Mouse (Mus musculus) urinary bladder, adult 18-20 months (tissue): ENCODE results near the gene Iah1.

ENCODE experiments used
- DNase-seq, 2 experiments: peaks; one replicate each; pipeline ENCODE4 v3.0.0; 2022; ENCODE audit warnings: low spot score in 2 of 2, mixed read lengths in 2 of 2

The Iah1 gene

DNA sequence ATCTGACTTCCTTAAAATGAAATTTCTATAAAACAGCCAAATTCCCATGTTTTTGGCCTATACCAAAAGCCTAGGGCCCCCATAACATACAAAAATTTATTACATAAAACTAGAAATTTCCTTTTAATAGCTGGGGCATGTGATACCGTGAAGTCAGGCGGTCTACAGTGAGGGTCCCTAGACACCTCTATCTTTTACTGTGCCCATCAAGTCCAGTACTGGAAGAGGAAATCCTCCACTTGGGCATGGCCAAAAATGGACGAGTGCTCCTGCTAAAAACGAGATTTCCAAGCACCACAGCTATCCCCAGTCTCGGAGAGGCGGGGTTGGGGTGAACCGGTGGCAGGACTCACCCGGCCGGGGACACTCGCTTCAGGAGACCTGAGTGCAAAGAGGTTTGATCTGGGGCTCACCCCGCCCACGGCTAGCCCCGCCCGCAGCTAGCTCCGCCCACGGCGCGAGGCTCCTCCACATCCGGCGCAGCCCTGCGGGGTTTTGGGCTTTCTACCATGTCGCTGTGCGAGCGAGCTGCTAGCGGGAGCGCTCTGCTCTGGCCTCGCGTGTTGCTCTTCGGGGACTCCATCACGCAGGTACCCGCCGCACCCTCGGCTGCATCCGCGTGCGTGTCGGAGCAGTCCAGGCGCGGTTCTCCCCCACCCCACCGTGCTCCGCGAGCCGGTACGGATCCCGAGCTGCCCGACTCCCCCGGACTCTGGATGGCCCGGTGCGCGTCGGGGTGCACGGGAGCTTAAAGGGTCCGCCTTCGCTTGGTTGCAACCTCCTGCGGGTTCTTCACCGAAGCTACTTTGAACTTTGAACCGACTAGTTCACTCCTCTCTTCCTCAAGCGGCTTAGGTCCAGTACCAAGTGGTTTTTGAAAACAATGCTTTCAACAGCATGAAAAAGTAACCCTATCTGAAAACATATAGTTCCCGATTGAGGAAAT is at the start of gene Iah1:
TSS of gene Iah1 (plus strand) at position 467 of the 946 bp plus-strand sequence.
- peak; percentile 76 to 90 for DNase-seq

DNA sequence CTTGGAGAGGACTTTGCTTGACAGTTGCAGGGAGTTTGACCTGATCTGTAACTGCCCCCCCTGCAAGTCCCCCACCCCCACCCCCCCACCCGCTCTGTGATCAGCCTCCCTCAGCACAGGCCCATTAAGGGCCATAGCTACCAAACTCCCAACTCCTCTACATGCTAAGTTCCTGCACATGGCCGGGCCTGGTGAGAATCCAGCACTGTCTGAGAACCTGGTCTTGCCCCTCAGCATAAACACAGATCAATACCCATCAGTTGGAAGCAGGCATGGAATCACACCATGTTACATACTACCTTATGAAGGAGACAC is 49.4 kb upstream of the Iah1 start:
- DNase-seq: no peak

DNA sequence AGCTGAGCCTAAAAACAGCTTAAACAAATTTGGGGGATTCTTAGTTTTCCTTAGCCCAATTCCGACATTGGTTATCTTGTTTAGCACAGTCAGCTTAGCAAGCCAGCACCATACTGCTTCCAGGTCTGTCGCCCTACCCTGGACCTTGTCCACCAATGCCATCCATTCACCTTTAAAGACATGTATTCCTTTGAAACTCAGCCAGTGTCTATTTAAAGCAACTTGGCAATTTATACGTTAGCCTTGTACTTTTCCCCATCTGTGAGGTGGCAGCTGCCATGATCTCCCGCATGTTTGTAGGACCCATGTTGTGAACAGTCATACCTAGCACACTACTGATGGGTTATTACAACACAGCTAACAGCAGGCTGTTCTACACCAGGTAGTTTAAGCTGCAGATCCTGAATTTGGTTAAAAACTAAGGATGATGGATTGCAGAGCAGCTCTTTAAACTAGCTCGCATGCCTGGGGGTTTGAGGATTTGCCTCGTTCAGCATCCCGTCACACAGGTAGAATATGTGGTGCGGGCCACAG is 48.0 kb upstream of the Iah1 start:
- no peak for DNase-seq

DNA sequence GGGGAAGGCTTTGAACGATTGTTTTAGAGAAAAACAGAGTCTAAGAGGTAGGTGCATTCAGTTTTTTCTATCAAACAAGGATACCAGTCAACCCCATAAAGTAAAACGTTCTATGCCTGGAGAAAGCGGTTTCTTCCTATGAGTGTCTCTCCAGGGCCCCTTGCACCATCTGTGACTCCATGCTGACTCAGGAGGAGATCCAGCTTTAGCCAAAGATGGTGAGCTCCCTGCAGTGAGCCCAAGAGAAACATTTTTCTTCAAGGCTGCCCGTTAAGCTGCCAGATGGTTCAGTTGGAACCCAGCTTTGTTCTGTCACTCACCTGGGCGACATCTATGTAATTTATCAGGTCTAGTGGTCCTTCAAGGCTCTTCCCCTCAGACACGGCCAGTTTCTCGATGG is 41.7 kb upstream of the Iah1 start:
- DNase-seq: no peak

DNA sequence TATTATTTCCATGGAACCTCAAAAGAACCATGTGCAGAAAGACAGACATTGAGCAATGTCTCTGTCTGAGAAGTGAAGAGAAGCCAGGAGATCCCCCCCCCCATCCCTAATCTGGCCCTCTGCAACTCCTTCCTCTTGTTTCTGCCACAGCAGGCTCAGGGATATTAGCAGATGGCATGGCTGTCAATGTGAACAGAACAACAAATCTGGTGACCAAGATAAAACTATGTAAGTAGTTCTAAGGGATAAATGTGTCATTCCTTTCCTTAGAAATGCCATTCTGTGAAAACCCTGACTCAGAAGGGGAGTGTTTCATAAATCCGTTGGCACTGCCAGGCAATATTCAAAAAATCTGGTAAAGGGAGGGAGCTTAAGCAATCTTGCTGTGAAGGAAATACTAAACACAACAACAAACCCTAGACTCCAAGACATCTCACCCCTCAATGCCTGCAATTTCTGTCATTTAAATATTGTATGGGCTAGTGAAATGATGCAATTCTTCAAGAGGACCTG is 38.8 kb upstream of the Iah1 start:
- no peak for DNase-seq

DNA sequence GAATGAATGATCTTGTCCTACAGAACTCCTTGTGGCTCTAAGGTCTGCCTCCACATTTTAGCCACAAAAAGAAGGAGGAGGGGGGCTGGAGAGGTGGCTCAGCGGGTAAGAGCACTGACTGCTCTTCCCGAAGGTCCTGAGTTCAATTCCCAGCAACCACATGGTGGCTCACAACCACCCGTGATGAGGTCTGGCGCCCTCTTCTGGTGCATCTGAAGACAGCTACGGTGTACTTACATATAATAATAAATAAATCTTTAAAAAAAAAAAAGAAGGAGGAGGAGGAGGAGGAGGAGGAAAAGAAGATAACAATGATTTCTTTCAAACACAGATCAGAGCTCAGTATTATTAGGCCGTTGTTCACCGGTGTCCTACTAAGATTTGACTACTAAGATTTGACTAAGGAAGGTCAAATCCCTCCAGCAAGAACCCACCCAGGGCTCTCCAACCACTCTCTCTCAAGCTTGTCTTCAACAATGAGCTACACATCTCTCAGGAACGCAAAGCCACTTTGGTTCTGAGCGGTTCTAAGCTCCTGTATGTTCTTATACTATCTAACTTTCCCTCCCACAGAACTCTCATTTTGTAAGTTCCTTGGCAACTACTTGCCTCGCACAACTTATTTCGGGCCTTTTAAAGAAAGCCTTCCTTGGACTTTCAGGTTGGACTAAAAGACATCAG is 31.3 kb upstream of the Iah1 start, which contains the start of gene Cpsf3:
TSS of gene Cpsf3 (plus strand) at position 631 of the 681 bp plus-strand sequence.
- no peak for DNase-seq

DNA sequence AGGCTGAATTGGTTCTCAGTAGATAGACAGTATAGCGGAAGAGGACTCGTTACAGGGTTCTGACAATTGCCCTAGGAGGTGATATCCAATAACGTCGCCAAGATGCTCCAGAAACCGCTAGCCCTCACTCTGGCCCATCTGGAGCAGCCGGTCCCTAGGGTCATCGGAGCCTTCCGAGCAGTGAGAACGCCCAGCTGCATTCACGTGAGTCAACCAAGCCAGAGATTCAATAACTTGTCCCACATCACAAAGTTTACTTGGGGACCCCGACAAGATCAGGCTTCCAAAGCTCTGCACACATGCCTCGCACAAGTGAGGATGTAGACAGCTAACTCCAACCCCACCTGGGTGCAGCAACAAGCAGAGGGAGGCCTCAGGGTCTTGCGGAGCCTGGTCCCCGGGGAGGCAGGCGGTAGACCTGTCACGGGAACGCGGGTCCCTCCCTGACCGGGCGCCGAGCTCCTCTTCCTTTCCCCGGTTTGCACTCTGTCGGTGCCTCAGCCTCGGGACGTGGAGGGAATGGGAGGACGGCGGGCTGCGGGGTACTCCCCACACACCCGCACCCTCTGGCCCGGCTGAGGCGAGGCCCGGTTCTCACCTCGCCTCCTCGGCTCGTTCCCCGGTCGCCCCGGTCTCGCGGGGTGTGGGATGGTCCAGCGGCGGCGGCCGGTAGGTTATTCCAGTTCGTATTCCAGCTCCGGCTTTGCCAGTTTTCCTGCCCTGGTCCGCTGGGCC is 30.5 kb upstream of the Iah1 start:
- DNase-seq: peak in 1 of 2 experiments; percentile 99

DNA sequence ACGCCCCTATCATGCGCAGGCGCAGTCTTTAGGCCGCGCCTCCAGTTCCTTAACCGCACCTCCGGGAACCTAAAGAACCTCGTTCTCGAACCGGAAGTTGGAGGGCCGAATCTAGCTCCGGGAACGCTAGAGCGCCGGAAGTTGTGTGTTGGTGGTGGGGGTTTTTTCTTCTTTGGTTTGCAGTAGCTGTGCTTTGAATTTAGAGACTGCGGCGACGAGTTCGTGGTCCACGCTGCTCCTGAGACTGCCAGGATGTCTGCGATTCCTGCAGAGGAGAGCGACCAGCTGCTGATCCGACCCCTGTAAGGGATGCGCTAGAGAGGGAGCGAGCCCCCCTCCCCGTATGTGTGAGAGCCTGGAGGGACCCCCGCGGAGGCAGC is 30.0 kb upstream of the Iah1 start, which contains the start of gene Itgb1bp1:
TSS of gene Itgb1bp1 (minus strand) at position 42 of the 380 bp plus-strand sequence.
- DNase-seq: peak in 1 of 2 experiments; percentile 97

DNA sequence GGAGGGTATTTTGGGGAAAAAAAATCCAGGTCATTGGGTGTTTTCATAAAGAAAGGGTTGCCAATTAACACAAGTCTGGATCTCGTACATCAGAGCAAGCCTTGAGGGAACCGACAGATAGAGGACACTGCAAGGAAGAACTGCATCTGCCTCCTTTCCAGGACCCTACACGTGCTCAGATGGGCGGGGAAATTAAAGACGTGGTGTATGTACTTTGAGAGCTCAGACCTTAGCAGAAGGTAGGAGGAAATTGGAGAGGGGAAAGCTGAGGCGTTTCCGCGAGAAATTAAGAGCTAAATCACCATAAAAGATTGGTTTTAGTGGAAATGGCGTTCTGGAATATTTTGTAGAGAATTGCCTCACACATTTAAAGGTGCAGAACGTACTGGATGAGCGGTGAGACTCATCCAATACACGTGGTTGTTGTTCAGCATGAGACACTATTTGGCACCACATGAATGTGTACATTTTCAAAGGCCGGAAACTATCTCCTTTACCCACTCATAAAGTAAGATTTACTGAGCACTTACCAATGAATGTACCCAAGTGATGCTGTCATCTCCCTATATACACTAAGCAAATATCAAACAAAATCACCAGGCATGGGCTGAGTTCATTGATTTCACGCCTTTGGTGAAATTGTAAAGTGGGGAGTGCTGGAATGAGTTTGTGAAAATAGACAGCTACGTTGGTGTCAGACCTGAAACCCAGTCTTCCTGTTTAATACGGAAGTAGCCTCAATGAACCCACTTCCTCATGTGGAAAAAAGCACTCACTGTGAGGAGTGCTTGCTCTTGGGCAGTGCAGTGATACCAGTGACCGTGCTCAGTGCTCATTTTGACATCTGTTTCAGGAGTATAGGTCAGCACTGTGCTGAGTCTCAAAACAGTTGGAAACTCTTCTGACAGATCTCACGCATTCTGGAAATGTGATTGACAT is 29.2 kb upstream of the Iah1 start:
- no peak for DNase-seq

DNA sequence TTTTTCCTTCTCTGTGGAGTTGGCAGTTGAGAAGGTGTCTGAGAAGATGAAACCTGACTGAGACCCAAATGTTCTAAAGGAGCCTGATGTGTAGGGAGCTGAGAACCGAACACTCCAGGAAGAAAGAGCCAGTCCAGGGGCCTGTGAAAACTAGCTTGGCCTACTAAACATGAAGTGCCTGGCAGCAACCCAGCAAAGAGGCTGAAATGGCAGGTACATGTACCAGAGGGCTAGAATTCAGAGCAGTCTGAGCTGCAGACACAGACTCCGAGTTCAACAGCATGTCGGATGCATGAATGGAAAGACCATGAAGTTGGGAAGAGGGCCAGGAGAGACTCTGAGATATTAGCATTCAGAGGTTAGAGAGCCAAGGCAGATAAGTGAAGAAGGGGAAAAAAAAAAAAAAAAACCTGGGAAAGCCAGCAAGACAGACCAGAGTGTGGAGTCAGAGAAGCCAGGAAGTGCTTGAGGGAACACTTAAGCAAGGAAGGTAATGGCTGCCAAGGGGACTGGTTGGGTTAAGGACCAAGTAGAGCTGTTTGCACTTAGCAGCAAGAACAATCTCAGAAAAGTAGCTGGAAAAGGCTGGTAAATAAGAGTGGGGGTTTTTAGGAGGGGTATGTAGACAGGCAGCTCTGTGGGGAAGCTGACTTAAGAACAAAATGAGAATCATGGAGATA is 27.3 kb upstream of the Iah1 start:
- DNase-seq: no peak

DNA sequence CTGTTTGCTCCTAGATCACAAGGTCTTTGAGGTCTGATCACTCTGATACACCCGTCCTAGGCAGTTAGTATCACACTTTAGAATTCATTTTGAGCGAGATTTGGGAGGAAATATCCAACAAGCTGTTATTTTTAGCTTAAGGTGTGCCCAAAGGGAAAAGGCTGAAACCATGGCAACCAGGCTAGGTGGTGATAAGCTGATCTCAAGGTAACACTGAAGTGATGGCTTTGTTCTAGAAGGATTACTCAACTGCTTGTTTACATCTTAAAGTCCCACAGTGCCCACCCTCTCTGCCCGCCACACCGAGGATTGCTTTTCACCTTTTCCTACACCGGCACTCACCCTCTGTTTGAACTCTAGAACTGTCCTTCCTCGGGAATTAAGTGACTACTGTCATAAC is 26.5 kb upstream of the Iah1 start:
- DNase-seq: no peak

DNA sequence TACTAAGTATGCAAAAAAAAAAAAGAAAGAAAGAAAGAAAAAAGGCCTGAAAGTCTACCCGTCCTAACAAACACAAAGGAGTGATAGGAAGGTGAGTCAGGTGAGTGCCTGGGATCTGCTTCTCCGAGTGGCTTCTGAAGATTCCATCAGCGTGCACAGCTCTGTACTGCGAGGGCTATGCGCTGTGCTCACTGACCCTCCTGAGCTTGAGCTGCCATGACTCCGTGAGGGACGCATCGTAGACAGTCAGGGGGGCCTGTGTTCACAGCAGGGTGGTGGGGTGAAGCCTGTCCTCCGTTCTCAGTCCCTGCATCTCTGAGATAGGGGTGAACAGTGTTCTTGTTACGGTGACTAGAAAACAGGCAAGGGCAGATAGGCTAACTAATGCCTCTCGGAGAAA is 17.3 kb upstream of the Iah1 start:
- no peak for DNase-seq

DNA sequence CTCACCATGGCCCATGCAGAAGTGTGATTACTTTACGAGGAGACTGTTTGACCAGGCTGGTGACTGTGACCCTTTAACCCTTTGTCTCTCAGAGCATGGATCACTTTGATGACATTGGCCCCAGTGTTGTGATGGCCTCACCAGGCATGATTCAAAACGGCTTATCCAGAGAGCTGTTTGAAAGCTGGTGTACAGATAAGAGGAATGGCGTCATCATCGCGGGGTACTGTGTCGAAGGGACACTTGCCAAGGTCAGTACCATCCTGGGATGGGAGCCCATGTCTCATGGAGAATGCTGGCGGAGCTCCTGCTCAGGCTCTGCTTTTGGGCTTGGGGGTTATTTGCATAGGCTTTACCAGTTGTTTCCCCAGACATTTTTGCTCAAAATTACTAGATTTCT is 14.9 kb upstream of the Iah1 start:
- no peak for DNase-seq

DNA sequence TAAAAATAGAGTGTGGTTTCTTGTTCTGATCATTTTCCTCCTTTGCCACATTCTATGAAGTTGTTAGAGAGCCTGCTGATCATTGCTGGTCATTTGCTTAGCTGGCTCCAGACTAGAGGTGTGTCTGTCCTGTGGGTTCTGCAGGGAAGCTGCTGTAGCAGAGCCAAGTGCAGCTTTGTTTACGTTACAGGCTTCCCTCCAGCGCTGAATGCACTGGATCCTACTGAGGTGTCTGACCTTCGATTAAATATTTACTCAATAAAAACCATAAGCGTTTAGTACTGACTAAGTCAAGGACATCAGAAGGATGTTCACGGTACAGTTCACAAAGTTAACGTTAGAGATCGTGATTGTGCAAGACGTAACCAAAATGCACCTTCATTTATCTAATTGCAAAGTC is 14.3 kb upstream of the Iah1 start:
- DNase-seq: no peak

DNA sequence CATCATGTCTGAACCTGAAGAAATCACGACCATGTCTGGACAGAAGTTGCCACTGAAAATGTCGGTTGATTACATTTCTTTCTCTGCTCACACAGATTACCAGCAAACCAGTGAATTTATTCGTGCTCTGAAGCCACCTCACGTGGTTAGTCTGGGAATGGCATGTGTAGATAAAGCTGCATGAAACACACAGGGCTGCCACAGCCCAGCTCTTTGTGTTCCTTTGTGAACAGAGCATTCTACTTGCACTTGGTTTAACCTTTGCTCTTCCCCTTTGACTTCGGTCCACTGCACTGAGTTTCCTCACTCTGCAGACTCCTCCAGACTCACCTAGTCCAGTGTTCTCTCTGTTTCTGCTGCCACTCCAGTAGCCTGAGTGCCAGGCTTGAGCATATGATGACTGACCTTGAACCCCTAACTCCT is 13.8 kb upstream of the Iah1 start:
- no peak for DNase-seq

DNA sequence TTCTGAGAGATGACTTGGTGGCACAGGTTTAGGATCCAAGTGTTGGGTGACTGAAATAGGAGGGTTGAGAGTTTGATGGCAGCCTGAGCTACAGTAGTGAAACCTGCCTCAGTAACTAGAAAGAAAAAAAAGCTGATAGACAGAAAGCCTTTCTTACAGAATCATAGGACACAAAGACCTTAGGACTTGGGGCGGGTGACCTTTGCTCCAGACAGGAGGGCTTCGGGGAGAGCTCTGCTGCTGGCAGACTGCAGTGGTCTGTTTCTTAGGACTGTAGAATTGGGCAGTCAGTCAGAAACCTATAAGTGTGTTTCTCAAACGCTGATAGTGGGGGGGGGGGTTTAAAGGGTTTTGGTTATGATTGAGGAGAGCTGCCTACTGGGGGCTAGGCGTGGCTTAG is 10.4 kb upstream of the Iah1 start:
- DNase-seq: no peak

DNA sequence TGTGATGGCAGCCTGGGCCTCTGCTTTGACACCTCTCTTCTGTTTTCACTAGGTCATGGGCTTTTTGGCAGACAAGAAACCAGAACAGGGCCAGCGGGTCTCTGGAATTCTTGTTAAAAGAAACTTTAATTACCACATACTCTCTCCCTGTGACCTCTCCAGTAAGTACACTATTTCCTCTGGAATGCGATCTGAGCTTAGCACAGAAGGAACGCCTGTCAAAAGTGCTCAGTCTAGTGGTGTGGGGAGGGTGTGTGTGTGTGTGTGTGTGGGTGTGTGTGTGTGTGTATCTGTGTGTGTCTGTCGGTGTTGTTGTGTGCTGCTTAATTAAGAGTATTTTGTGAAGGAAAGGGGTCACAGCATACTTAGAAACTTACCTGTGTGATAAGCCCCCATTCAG is 9.5 kb upstream of the Iah1 start:
- DNase-seq: no peak

DNA sequence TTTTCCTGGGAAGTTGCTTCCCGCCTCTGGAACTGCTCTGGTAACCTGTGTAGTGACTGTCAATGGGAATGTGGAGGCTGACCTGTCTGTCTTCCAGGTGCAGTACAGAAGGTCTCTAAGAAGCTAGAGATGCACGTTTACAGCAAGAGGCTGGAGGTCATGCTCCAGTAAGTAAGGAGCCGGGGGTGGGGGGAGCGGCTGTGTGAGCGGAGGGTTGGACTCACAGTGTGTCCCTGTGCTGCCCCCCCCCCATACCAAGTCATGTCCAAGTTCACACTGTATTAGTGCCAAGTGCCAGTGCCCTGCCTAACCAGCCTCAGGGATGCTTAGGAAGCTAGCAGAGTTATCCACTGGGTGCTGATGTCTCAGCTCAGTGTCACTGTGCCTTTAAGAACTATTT is 4.0 kb upstream of the Iah1 start:
- no peak for DNase-seq

DNA sequence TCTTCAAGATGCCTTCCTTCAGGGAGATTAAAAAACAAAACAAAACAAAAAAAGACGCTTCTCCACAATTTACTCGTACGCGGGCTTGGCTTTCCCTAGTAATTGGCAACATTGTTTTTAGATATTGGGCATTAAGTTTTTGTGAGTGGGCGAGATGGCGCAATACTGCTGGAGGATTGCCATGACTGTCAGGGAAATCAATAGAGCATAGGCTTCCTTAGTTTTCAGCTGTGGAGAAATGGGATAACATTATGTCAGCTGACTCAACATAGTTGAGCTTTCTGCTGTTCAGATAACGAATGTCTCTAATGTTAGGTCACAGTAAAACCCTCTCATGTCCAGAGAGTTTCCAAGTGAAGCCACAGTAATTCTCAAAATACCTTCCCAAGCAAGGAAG is 678 bp downstream of the Iah1 start:
- DNase-seq: no peak
